ENCODE assay signal across 9 mouse cellular contexts in genomic region chr5:144542711-144543308, GRCm38 (mm10). TPM values are rescaled to one million over a fixed set of nuclear protein-coding genes. Genes with fewer than 3 reads are reported as not detected.
A peak's percentile ranks its signal among the peaks of the same experiment; 100 is the strongest.
DNase-seq lines count a peak whose midpoint lies in the region; ATAC-seq and TF ChIP-seq lines count a peak whose summit lies in the region.
"Had no signal": no experiment of that assay in that cellular context is flagged by ENCODE, and none has a peak within 500 bp of the region (broad histone marks: within the 10 kb centered on the region; RNA-seq: fewer than 3 reads in every experiment).

No protein-coding gene starts in this region.

- 15% methylated on average over 12 of the region's 12 CpGs for WGBS in intestine, embryonic 14.5 days
- WGBS in intestine, embryonic 15.5 days: 19% methylated on average over 12 of the region's 12 CpGs
- 4% methylated on average over 12 of the region's 12 CpGs for WGBS in neural tube, embryonic 15.5 days

- 0 out of 2 replicates have a peak, but pooled peaks cover 6% of the 10 kb centered on the region for H3K4me1 ChIP-seq in intestine, embryonic 14.5 days (replicated peaks; ENCODE audit: control insufficient read depth, insufficient read depth, low read length)
- H3K4me1 ChIP-seq in intestine, embryonic 15.5 days (replicated peaks): peaks cover 12% of the 10 kb centered on the region
- peaks cover 44% of the 10 kb centered on the region for H3K4me1 ChIP-seq in neural tube, embryonic 15.5 days

- no peak for TF ChIP-seq POLR2A in brain, embryonic 14.5 days (IDR thresholded peaks at IDR 0.05; ENCODE audit: borderline replicate concordance, extremely low read depth, insufficient read depth, insufficient read length, poor library complexity, severe bottlenecking)

- peaks cover 42% of the 10 kb centered on the region for H3K27me3 ChIP-seq in intestine, embryonic 14.5 days (replicated peaks; ENCODE audit: control insufficient read depth, insufficient read depth, low read length)
- peaks cover 28% of the 10 kb centered on the region for H3K27me3 ChIP-seq in intestine, embryonic 15.5 days (replicated peaks)
- peaks cover 13% of the 10 kb centered on the region; the same call in 1 of the 2 replicates for H3K27me3 ChIP-seq in neural tube, embryonic 15.5 days (replicated peaks)

- H3K27ac ChIP-seq in intestine, embryonic 14.5 days (ENCODE audit: low read depth): no peak overlapping the region
- H3K27ac ChIP-seq in intestine, embryonic 15.5 days: no peak overlapping the region
- peak overlapping the region; percentile 65 for H3K27ac ChIP-seq in neural tube, embryonic 15.5 days (replicated peaks)

- peak; percentile 64 for DNase-seq in intestine, embryonic 14.5 days (ENCODE audit: low spot score)
- peak; percentile 87 for DNase-seq in brain, embryonic 14.5 days (ENCODE audit: low read depth)
- peak; percentile 54 to 69 for DNase-seq in left cerebral cortex, adult 18-20 months (ENCODE audit: low spot score in 2 of 2)
- no peak for DNase-seq in testis, postnatal 14 days (ENCODE audit: low spot score)
- no peak for DNase-seq in T-cell, adult 2 months (ENCODE audit: low spot score)
- no peak for DNase-seq in urinary bladder, postnatal 25 days (ENCODE audit: low spot score)

- H3K36me3 ChIP-seq in intestine, embryonic 14.5 days (ENCODE audit: control insufficient read depth, insufficient read depth, low read length): no peaks in the 10 kb centered on the region
- no peaks in the 10 kb centered on the region for H3K36me3 ChIP-seq in intestine, embryonic 15.5 days
- H3K36me3 ChIP-seq in neural tube, embryonic 15.5 days: no peaks in the 10 kb centered on the region
- H3K36me3 ChIP-seq: G1E had no signal

- H3K9me3 ChIP-seq in intestine, embryonic 14.5 days (ENCODE audit: control insufficient read depth, low read length): no peaks in the 10 kb centered on the region
- no peaks in the 10 kb centered on the region for H3K9me3 ChIP-seq in intestine, embryonic 15.5 days
- no peaks in the 10 kb centered on the region for H3K9me3 ChIP-seq in neural tube, embryonic 15.5 days (replicated peaks)

- no peak overlapping the region for H3K9ac ChIP-seq in intestine, embryonic 14.5 days (ENCODE audit: low read length)
- H3K9ac ChIP-seq in intestine, embryonic 15.5 days: no peak overlapping the region
- H3K9ac ChIP-seq in neural tube, embryonic 15.5 days (replicated peaks): no peak overlapping the region

- no peak for TF ChIP-seq CTCF in brain, embryonic 14.5 days (IDR thresholded peaks at IDR 0.05; ENCODE audit: borderline replicate concordance, extremely low read depth, insufficient read depth, insufficient read length)

- no peak overlapping the region for H3K4me3 ChIP-seq in intestine, embryonic 14.5 days (ENCODE audit: low read depth, low read length)
- H3K4me3 ChIP-seq in intestine, embryonic 15.5 days (replicated peaks): no peak overlapping the region
- H3K4me3 ChIP-seq in neural tube, embryonic 15.5 days (replicated peaks): no peak overlapping the region

- ATAC-seq in intestine, embryonic 14.5 days (replicated peaks; ENCODE audit: low FRiP score, low TSS enrichment, low read depth): no peak
- no peak for ATAC-seq in intestine, embryonic 15.5 days
- no peak for ATAC-seq in neural tube, embryonic 15.5 days (ENCODE audit: low FRiP score)

- H3K4me2 ChIP-seq in intestine, embryonic 14.5 days (ENCODE audit: low read length): no peak overlapping the region
- H3K4me2 ChIP-seq in intestine, embryonic 15.5 days (replicated peaks): no peak overlapping the region
- peak overlapping the region; percentile 35 for H3K4me2 ChIP-seq in neural tube, embryonic 15.5 days

RNA-seq across cellular contexts. Expression of gene Nptx2, which starts 2.9 kb away (rescaled TPM):
- polyA plus RNA-seq in intestine, embryonic 14.5 days (2014; fragmentation: Nextera tagmentation; extraction: Ambion mirVana): 3.3 and 3.6 TPM in 2 replicates
- polyA plus RNA-seq in intestine, embryonic 15.5 days (2015; fragmentation: Nextera tagmentation; extraction: Ambion mirVana): 2.0 and 2.1 TPM in 2 replicates
- polyA plus RNA-seq in brain, embryonic 14.5 days (2012; rRNA removed): 15.2 and 16.3 TPM in 2 replicates
- total RNA-seq in left cerebral cortex, adult 18-20 months (2021): 100 to 1,000 TPM in 1 of 2 experiments, 10 to 100 TPM in 1; 87.1 to 143 TPM
- 13.5 and 15.1 TPM in 2 replicates for polyA plus RNA-seq in neural tube, embryonic 15.5 days (2015; fragmentation: Nextera tagmentation; extraction: Ambion mirVana)
- total RNA-seq: G1E had no signal
- polyA plus RNA-seq: G1E had no signal

Comparison
In these comparisons a context has a peak if more than half of its experiments do, and no peak if none do; other contexts are left out.
1. DNase-seq: peak in intestine, embryonic 14.5 days (single experiment), brain, embryonic 14.5 days (single experiment) and left cerebral cortex, adult 18-20 months (2 of 2); none in testis, postnatal 14 days (single experiment), T-cell, adult 2 months (single experiment) and urinary bladder, postnatal 25 days (single experiment).